Mouse (Mus musculus): Measurements from ENCODE around the gene Cox18. TPM values are rescaled to one million over a fixed set of nuclear protein-coding genes. Genes with fewer than 3 reads are reported as not detected.

Cox18 gene
- total and polyA plus RNA-seq, 3 experiments = 30.0 to 77.0 TPM; not detected in 1

- Histone ChIP-seq H3K27me3 (ENCODE audit: control insufficient read depth in 1 of 2, insufficient read depth in 2 of 2, low read length in 2 of 2) (no peaks in the 10 kb centered on the region; a peak in 1 of 4 replicates), H3K9me3 (replicated peaks; ENCODE audit: insufficient read depth, low read length) (no peaks in the 10 kb centered on the region), H3K79me2 (ENCODE audit: control insufficient read depth, insufficient read depth, low read length, poor library complexity) (no peaks in the 10 kb centered on the region), H3K9ac (ENCODE audit: control insufficient read depth, low read depth, low read length, poor library complexity, severe bottlenecking) (no peak overlapping the region), H3K27ac (ENCODE audit: control insufficient read depth, low read depth, low read length) (no peak overlapping the region), H3K4me1 (ENCODE audit: control insufficient read depth in 1 of 2, insufficient read depth in 2 of 2, low read length in 2 of 2) (no peaks in the 10 kb centered on the region), H3K36me3 (ENCODE audit: control insufficient read depth in 1 of 2, insufficient read depth in 2 of 2, low read length in 2 of 2) (no peaks in the 10 kb centered on the region), H3K4me3 (ENCODE audit: control insufficient read depth in 1 of 2, insufficient read depth in 1 of 2, low read depth in 2 of 2, low read length in 2 of 2) (no peak overlapping the region)
- no peak for DNase-seq (ENCODE audit: low read depth, low spot score)
- TF ChIP-seq MYC (IDR thresholded peaks at IDR 0.05; ENCODE audit: low read depth, low read length) (no peak), E2F4 (IDR thresholded peaks at IDR 0.05; ENCODE audit: borderline replicate concordance, low read depth, low read length) (no peak), HCFC1 (IDR thresholded peaks at IDR 0.05; ENCODE audit: low read depth, low read length) (no peak)
These were observed 21.2 kb downstream of the Cox18 start for GRCm38 (mm10) chr5:90202447-90203117.

- H3K4me1 ChIP-seq (ENCODE audit: control insufficient read depth in 1 of 2, insufficient read depth in 2 of 2, low read length in 2 of 2) = no peaks in the 10 kb centered on the region
- H3K9me3 ChIP-seq (replicated peaks; ENCODE audit: insufficient read depth, low read length) = no peaks in the 10 kb centered on the region
- no peak for DNase-seq (ENCODE audit: low read depth, low spot score)
- no peak overlapping the region for H3K27ac ChIP-seq (ENCODE audit: control insufficient read depth, low read depth, low read length)
- H3K4me3 ChIP-seq (ENCODE audit: control insufficient read depth in 1 of 2, insufficient read depth in 1 of 2, low read depth in 2 of 2, low read length in 2 of 2) = no peak overlapping the region
- H3K27me3 ChIP-seq (ENCODE audit: control insufficient read depth in 1 of 2, insufficient read depth in 2 of 2, low read length in 2 of 2) = peaks cover 2 to 7% of the 10 kb centered on the region in 2 experiments
- no peak overlapping the region for H3K9ac ChIP-seq (ENCODE audit: control insufficient read depth, low read depth, low read length, poor library complexity, severe bottlenecking)
- TF ChIP-seq USF1 (IDR thresholded peaks at IDR 0.05; ENCODE audit: low read depth, low read length) = no peak
- no peak for TF ChIP-seq SIN3A (IDR thresholded peaks at IDR 0.05; ENCODE audit: low read length)
- no peak for TF ChIP-seq CTCF (IDR thresholded peaks at IDR 0.05 in 2 of 3, conservative IDR thresholded peaks at IDR 0.05 in 1 of 3; ENCODE audit: control insufficient read depth in 1 of 3, insufficient read depth in 1 of 3, low read depth in 2 of 3, low read length in 3 of 3, poor library complexity in 1 of 3, severe bottlenecking in 1 of 3)
- TF ChIP-seq CHD1 (IDR thresholded peaks at IDR 0.05; ENCODE audit: low read depth, low read length) = no peak
- no peaks in the 10 kb centered on the region for H3K79me2 ChIP-seq (ENCODE audit: control insufficient read depth, insufficient read depth, low read length, poor library complexity)
- no peaks in the 10 kb centered on the region for H3K36me3 ChIP-seq (ENCODE audit: control insufficient read depth in 1 of 2, insufficient read depth in 2 of 2, low read length in 2 of 2)
These were observed 23.7 kb downstream of the Cox18 start for GRCm38 (mm10) chr5:90199922-90200632.

- no peaks in the 10 kb centered on the region for H3K4me1 ChIP-seq (ENCODE audit: control insufficient read depth in 1 of 2, insufficient read depth in 2 of 2, low read length in 2 of 2)
- H3K9me3 ChIP-seq (replicated peaks; ENCODE audit: insufficient read depth, low read length) = no peaks in the 10 kb centered on the region
- no peak overlapping the region for H3K9ac ChIP-seq (ENCODE audit: control insufficient read depth, low read depth, low read length, poor library complexity, severe bottlenecking)
- no peak overlapping the region for H3K27ac ChIP-seq (ENCODE audit: control insufficient read depth, low read depth, low read length)
- peaks cover 2 to 7% of the 10 kb centered on the region in 2 experiments for H3K27me3 ChIP-seq (ENCODE audit: control insufficient read depth in 1 of 2, insufficient read depth in 2 of 2, low read length in 2 of 2)
- no peak overlapping the region for H3K4me3 ChIP-seq (ENCODE audit: control insufficient read depth in 1 of 2, insufficient read depth in 1 of 2, low read depth in 2 of 2, low read length in 2 of 2)
- peak; percentile 74 for DNase-seq (ENCODE audit: low read depth, low spot score)
- H3K79me2 ChIP-seq (ENCODE audit: control insufficient read depth, insufficient read depth, low read length, poor library complexity) = no peaks in the 10 kb centered on the region
- TF ChIP-seq MYB (IDR thresholded peaks at IDR 0.05; ENCODE audit: low read depth, low read length) (no peak), RAD21 (IDR thresholded peaks at IDR 0.05; ENCODE audit: low read depth, low read length) (peak; percentile 88), CHD2 (IDR thresholded peaks at IDR 0.05; ENCODE audit: low read length) (no peak), CTCF (IDR thresholded peaks at IDR 0.05 in 2 of 3, conservative IDR thresholded peaks at IDR 0.05 in 1 of 3; ENCODE audit: control insufficient read depth in 1 of 3, insufficient read depth in 1 of 3, low read depth in 2 of 3, low read length in 3 of 3, poor library complexity in 1 of 3, severe bottlenecking in 1 of 3) (peak; percentile 60 to 85 (median 74)), ZC3H11A (IDR thresholded peaks at IDR 0.05; ENCODE audit: low read depth, low read length) (peak; percentile 88), USF1 (IDR thresholded peaks at IDR 0.05; ENCODE audit: low read depth, low read length) (no peak), SMC3 (IDR thresholded peaks at IDR 0.05; ENCODE audit: low read depth, low read length) (peak; percentile 82), POLR2AphosphoS2 (IDR thresholded peaks at IDR 0.05; ENCODE audit: low read length) (no peak), MAFK (IDR thresholded peaks at IDR 0.05; ENCODE audit: borderline replicate concordance, low read depth, low read length) (no peak)
- no peaks in the 10 kb centered on the region for H3K36me3 ChIP-seq (ENCODE audit: control insufficient read depth in 1 of 2, insufficient read depth in 2 of 2, low read length in 2 of 2)
These were observed 29.0 kb downstream of the Cox18 start for GRCm38 (mm10) chr5:90194831-90195230.
